Mouse (Mus musculus) hindbrain, embryonic 12.5 days (tissue): ENCODE results near the gene Aspdh. TPM values are rescaled to one million over a fixed set of nuclear protein-coding genes. Genes with fewer than 3 reads are reported as not detected.
A peak's percentile ranks its signal among the peaks of the same experiment; 100 is the strongest.

Experiments used
- ATAC-seq: fragments of 200-750 bp; cut with Nextera tagmentation; 2 replicates; pipeline ENCODE4 v1.8.0; 2017; ENCODE audit warnings: moderate TSS enrichment; ENCODE audit not compliant: low FRiP score
- H3K27ac ChIP-seq: fragments of 300-500 bp; sonication (generic); 2 replicates; pipeline ENCODE4 v1.5.1; 2016; ENCODE audit warnings: mild to moderate bottlenecking
- H3K27me3 ChIP-seq: fragments of 300-500 bp; sonication (generic); 2 replicates; pipeline ENCODE4 v1.6.1; 2016; ENCODE audit warnings: mild to moderate bottlenecking
- H3K36me3 ChIP-seq: fragments of 300-500 bp; sonication (generic); 2 replicates; pipeline ENCODE4 v1.6.1; 2016; ENCODE audit warnings: mild to moderate bottlenecking
- H3K4me1 ChIP-seq: fragments of 300-500 bp; sonication (generic); 2 replicates; pipeline ENCODE4 v1.6.1; 2016
- H3K4me2 ChIP-seq: fragments of 300-500 bp; sonication (generic); replicated peaks from 2 replicates; pipeline ENCODE4 v1.6.1; 2016; ENCODE audit warnings: mild to moderate bottlenecking
- H3K4me3 ChIP-seq: fragments of 300-500 bp; sonication (generic); 2 replicates; pipeline ENCODE4 v1.5.1; 2016; ENCODE audit warnings: mild to moderate bottlenecking
- H3K9ac ChIP-seq: fragments of 300-500 bp; sonication (generic); 2 replicates; pipeline ENCODE4 v1.6.1; 2016; ENCODE audit warnings: mild to moderate bottlenecking, moderate library complexity
- H3K9me3 ChIP-seq: fragments of 300-500 bp; sonication (generic); replicated peaks from 2 replicates; pipeline ENCODE4 v1.6.1; 2016; ENCODE audit warnings: mild to moderate bottlenecking
- WGBS: fragments of 180-500 bp; shearing (Covaris S2); methylation state at CpG from one replicate; pipeline ENCODE4 v1.1.7; 2016; 5-methylcytosine and 5-hydroxymethylcytosine counted together
- polyA plus RNA-seq: library from polyadenylated mRNA; unstranded; fragments of >200 nt; fragmentation: Nextera tagmentation; extraction: Ambion mirVana; gene quantifications from 2 replicates; pipeline ENCODE4 v1.2.1, GENCODE M21; 2016

Aspdh gene
- 1.3 and 3.9 TPM in 2 replicates for polyA plus RNA-seq

- Histone ChIP-seq H3K4me1 (peaks cover 50% of the 10 kb centered on the region), H3K9me3 (no peaks in the 10 kb centered on the region), H3K9ac (0 out of 2 replicates have a peak within 1 kb of the TSS, but pooled peaks have one; percentile 42), H3K36me3 (peaks cover 35% of the 10 kb centered on the region), H3K27me3 (peaks cover 27% of the 10 kb centered on the region), H3K4me3 (no peak within 1 kb of the TSS), H3K4me2 (peak within 1 kb of the TSS; percentile 23; the same call in 1 of the 2 replicates), H3K27ac (peak within 1 kb of the TSS; percentile 64)
- ATAC-seq, result no peak
- 26% methylated on average over 2 of the region's 2 CpGs for WGBS
Measured at GRCm38 (mm10) chr7:44465111-44465510, at the start of gene Aspdh. Gene Aspdh (plus strand): TSS chr7:44465391.

GRCm38 (mm10) chr7:44427666-44428065 lies 37.5 kb upstream of the Aspdh start:
- 14% methylated on average over 8 of the region's 8 CpGs for WGBS
- H3K27me3 ChIP-seq, result peaks cover 11% of the 10 kb centered on the region
- H3K9ac ChIP-seq, result peak overlapping the region; percentile 91
- ATAC-seq, result peak; percentile 4
- peak overlapping the region; percentile 86 for H3K4me2 ChIP-seq
- peaks cover 39% of the 10 kb centered on the region for H3K4me1 ChIP-seq
- peak overlapping the region; percentile 100 for H3K27ac ChIP-seq
- no peaks in the 10 kb centered on the region for H3K9me3 ChIP-seq
- H3K36me3 ChIP-seq, result no peaks in the 10 kb centered on the region
- peak overlapping the region; percentile 78 for H3K4me3 ChIP-seq

DNA sequence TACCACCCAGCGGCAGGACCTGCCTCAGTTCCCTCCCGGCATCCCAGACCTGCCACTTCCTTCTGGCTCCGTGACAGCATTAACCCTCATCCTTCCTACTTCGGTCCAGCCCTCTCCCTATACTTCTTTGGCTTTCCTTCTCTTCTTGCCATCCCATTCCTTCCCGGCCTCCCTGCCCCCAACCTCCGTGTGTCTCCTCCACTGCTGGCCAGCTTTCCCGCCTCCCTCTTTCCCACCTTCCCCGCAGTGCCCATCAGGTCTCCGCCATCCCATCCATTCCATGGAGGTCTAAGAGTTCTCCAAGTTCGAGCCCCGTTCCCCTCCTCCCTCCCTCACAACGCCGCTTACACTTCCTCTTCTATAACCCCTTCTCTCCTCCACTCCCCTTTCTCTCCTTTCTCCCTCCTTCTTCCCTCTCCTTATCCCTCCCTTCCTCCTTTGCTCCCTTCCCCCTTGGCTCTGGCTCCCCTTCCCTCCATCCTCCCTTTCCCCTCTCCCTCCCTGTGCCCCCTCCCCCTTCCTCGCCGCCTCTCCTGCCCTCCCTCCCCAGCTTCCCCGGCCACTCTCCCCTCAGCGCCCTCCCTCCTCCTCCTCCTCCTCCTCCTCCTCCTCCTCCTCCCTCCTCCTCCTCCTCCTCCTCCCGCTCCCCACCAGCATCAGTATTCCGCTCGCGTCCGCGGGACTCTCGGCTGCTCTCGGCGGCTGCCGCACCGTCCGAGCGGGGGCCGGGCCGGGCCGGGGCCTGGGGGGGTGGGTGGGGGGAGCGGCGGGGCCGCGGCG lies 36.8 kb upstream of the Aspdh start:
- Histone ChIP-seq H3K9me3 (no peaks in the 10 kb centered on the region), H3K27me3 (peaks cover 11% of the 10 kb centered on the region), H3K4me1 (peaks cover 44% of the 10 kb centered on the region), H3K27ac (peak overlapping the region; percentile 100), H3K4me2 (peak overlapping the region; percentile 86), H3K4me3 (peak overlapping the region; percentile 78), H3K9ac (peak overlapping the region; percentile 91), H3K36me3 (no peaks in the 10 kb centered on the region)
- 3% methylated on average over 16 of the region's 38 CpGs for WGBS
- ATAC-seq, result peak; percentile 44

- Histone ChIP-seq H3K9ac (peak within 1 kb of the TSS; percentile 91), H3K36me3 (no peaks in the 10 kb centered on the region), H3K4me2 (peak within 1 kb of the TSS; percentile 86), H3K4me1 (peaks cover 47% of the 10 kb centered on the region), H3K27me3 (peaks cover 11% of the 10 kb centered on the region), H3K9me3 (no peaks in the 10 kb centered on the region), H3K27ac (peak within 1 kb of the TSS; percentile 100), H3K4me3 (peak within 1 kb of the TSS; percentile 78)
- WGBS, result 1% methylated on average over 60 of the region's 69 CpGs
- peak; percentile 57 for ATAC-seq
Measured at GRCm38 (mm10) chr7:44428968-44429521, 36.1 kb upstream of the Aspdh start, which contains the start of gene Lrrc4b. Gene Lrrc4b (plus strand): TSS chr7:44429018.

- Histone ChIP-seq H3K27me3 (peaks cover 11% of the 10 kb centered on the region), H3K27ac (peak overlapping the region; percentile 100), H3K9me3 (no peaks in the 10 kb centered on the region), H3K36me3 (no peaks in the 10 kb centered on the region), H3K4me1 (peaks cover 47% of the 10 kb centered on the region), H3K9ac (peak overlapping the region; percentile 91), H3K4me2 (peak overlapping the region; percentile 86), H3K4me3 (peak overlapping the region; percentile 78)
- WGBS, result under 1% methylated on average over 29 of the region's 32 CpGs
- peak; percentile 35 for ATAC-seq
Measured at GRCm38 (mm10) chr7:44429534-44430488, 35.4 kb upstream of the Aspdh start.

- H3K4me2 ChIP-seq, result no peak overlapping the region
Measured at GRCm38 (mm10) chr7:44432550-44432949, 32.6 kb upstream of the Aspdh start.

GRCm38 (mm10) chr7:44433371-44433770 lies 31.8 kb upstream of the Aspdh start:
- Histone ChIP-seq H3K27ac (no peak overlapping the region), H3K4me2 (no peak overlapping the region), H3K36me3 (no peaks in the 10 kb centered on the region), H3K27me3 (no peaks in the 10 kb centered on the region; the same call in 1 of the 2 replicates), H3K4me3 (no peak overlapping the region), H3K9ac (no peak overlapping the region), H3K4me1 (peaks cover 42% of the 10 kb centered on the region), H3K9me3 (no peaks in the 10 kb centered on the region)
- WGBS, result 3% methylated on average over 7 of the region's 7 CpGs
- ATAC-seq, result peak; percentile 26

More at GRCm38 (mm10) chr7:44432550-44432949, 32.6 kb upstream of the Aspdh start:
- Histone ChIP-seq H3K4me3 (no peak overlapping the region), H3K36me3 (no peaks in the 10 kb centered on the region), H3K27ac (no peak overlapping the region; the same call in 1 of the 2 replicates), H3K9ac (no peak overlapping the region), H3K9me3 (no peaks in the 10 kb centered on the region), H3K27me3 (peaks cover 5% of the 10 kb centered on the region; the same call in 1 of the 2 replicates), H3K4me1 (peaks cover 44% of the 10 kb centered on the region)
- ATAC-seq, result no peak
- WGBS, result 77% methylated on average over 6 of the region's 6 CpGs

GRCm38 (mm10) chr7:44434089-44434488 lies 31.1 kb upstream of the Aspdh start:
- Histone ChIP-seq H3K9ac (no peak overlapping the region), H3K4me3 (no peak overlapping the region), H3K4me2 (no peak overlapping the region), H3K27ac (no peak overlapping the region), H3K36me3 (no peaks in the 10 kb centered on the region), H3K4me1 (peaks cover 42% of the 10 kb centered on the region), H3K9me3 (no peaks in the 10 kb centered on the region), H3K27me3 (no peaks in the 10 kb centered on the region; the same call in 1 of the 2 replicates)
- no peak for ATAC-seq
- 79% methylated on average over 9 of the region's 9 CpGs for WGBS

GRCm38 (mm10) chr7:44435796-44436195 lies 29.4 kb upstream of the Aspdh start:
- Histone ChIP-seq H3K4me2 (no peak overlapping the region), H3K9me3 (no peaks in the 10 kb centered on the region), H3K36me3 (no peaks in the 10 kb centered on the region), H3K27ac (no peak overlapping the region), H3K9ac (no peak overlapping the region), H3K4me1 (peaks cover 34% of the 10 kb centered on the region), H3K27me3 (peaks cover 6% of the 10 kb centered on the region; the same call in 1 of the 2 replicates), H3K4me3 (no peak overlapping the region)
- WGBS, result 73% methylated on average over 5 of the region's 5 CpGs
- no peak for ATAC-seq

GRCm38 (mm10) chr7:44436267-44436666 lies 28.9 kb upstream of the Aspdh start:
- Histone ChIP-seq H3K9me3 (no peaks in the 10 kb centered on the region), H3K36me3 (no peaks in the 10 kb centered on the region), H3K27ac (no peak overlapping the region), H3K4me2 (no peak overlapping the region), H3K27me3 (peaks cover 10% of the 10 kb centered on the region), H3K4me3 (no peak overlapping the region), H3K4me1 (peaks cover 31% of the 10 kb centered on the region), H3K9ac (no peak overlapping the region)
- 22% methylated on average over 1 of the region's 1 CpGs for WGBS
- no peak for ATAC-seq

DNA sequence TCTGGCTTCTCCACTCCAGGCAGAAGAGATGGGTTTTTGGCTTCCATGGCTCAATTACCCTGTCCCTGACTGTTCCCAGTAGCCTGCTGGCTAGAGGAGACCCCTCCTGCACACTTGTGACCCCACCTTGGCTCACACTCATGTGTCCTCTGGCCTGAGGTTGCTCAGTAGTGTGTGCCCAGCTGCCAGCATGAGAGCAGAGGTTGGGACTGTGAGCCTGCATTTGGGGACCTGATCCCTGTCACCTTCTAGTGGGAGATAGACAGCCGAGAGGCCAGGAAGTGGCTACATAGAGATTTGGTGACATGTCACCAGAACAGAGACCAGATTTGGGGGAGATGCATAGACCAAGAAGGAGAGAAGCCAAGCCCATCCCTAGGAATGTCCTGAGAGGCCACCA lies 28.0 kb upstream of the Aspdh start:
- no peak overlapping the region for H3K27ac ChIP-seq
- H3K9ac ChIP-seq, result no peak overlapping the region
- WGBS, result 94% methylated on average over 1 of the region's 1 CpGs
- peaks cover 28% of the 10 kb centered on the region for H3K4me1 ChIP-seq
- ATAC-seq, result no peak
- no peak overlapping the region for H3K4me3 ChIP-seq
- H3K9me3 ChIP-seq, result no peaks in the 10 kb centered on the region
- H3K36me3 ChIP-seq, result no peaks in the 10 kb centered on the region
- no peak overlapping the region for H3K4me2 ChIP-seq
- peaks cover 17% of the 10 kb centered on the region for H3K27me3 ChIP-seq
